Mouse (Mus musculus) megakaryocyte, embryonic 14.5 days (primary cell): ENCODE results near the gene Zfp93. TPM values are rescaled to one million over a fixed set of nuclear protein-coding genes. Genes with fewer than 3 reads are reported as not detected.
"Not testable (repeated sequence)": the region's sequence is repeated elsewhere in the genome, so short reads cannot be mapped to it uniquely, and the experiment has no call there.

ENCODE experiments used
- H3K27me3 ChIP-seq: replicated peaks from 2 replicates; pipeline ENCODE3; 2012; ENCODE audit warnings: inconsistent platforms
- H3K36me3 ChIP-seq: replicated peaks from 2 replicates; pipeline ENCODE3; 2012; ENCODE audit warnings: low read length, inconsistent platforms, mixed read lengths
- H3K4me1 ChIP-seq: 2 replicates; pipeline ENCODE4 v1.6.1; 2012; ENCODE audit warnings: inconsistent platforms
- H3K4me3 ChIP-seq: replicated peaks from 2 replicates; pipeline ENCODE3; 2012; ENCODE audit warnings: moderate library complexity, mild to moderate bottlenecking, inconsistent platforms
- H3K9me3 ChIP-seq: 2 replicates; pipeline ENCODE4 v1.6.1; 2012; ENCODE audit warnings: inconsistent platforms
- FLI1 ChIP-seq: IDR thresholded peaks from 2 replicates; pipeline ENCODE4 v1.6.1; 2012; ENCODE audit warnings: low read length, inconsistent platforms, mixed read lengths
- GATA1 ChIP-seq: IDR thresholded peaks from 3 replicates; pipeline ENCODE4 v1.6.1; 2012; ENCODE audit warnings: mixed read lengths, low read length, inconsistent platforms, borderline replicate concordance
- polyA plus RNA-seq: library from polyadenylated mRNA; stranded (reverse); fragments of >175 nt; gene quantifications from 2 replicates; pipeline ENCODE4 v1.2.3, GENCODE M21; 2012; ENCODE audit warnings: low replicate concordance; ENCODE audit not compliant: insufficient read depth

Zfp93 gene
- polyA plus RNA-seq, 1 experiment: not detected

- H3K9me3 ChIP-seq: no peaks in the 10 kb centered on the region
Observed at GRCm38 (mm10) chr7:24269667-24270287, 443 bp upstream of the Zfp93 start.

DNA sequence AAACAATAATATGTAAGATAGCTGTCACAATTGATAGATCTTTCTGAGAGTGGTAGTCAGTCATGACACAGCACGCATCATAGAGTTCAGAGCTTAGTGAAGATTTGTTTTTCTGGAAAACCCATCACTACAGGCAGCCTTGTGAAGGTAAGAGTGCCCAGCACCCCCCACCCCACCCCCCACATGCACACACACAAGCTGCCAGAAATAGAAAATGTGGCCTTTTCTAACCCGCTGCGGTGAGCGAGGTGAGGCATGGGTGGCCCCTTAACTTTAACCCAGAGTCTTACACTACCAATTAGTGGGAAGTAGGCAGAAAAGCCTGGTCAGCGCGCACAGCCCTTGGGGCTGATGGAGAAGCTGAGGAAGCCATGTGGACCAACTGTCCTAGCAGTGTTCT is 971 bp downstream of the Zfp93 start:
- Histone ChIP-seq H3K4me3 (no peak overlapping the region), H3K36me3 (peaks cover 10% of the 10 kb centered on the region), H3K27me3 (no peaks in the 10 kb centered on the region), H3K9me3 (0 out of 2 replicates have a peak, but pooled peaks cover 2% of the 10 kb centered on the region), H3K4me1 (peaks cover 13% of the 10 kb centered on the region)
- TF ChIP-seq GATA1 (no peak), FLI1 (no peak)

More at GRCm38 (mm10) chr7:24269667-24270287, 443 bp upstream of the Zfp93 start:
- Histone ChIP-seq H3K4me3 (peak overlapping the region; percentile 91), H3K27me3 (no peaks in the 10 kb centered on the region), H3K36me3 (peaks cover 5% of the 10 kb centered on the region), H3K4me1 (peaks cover 13% of the 10 kb centered on the region)
- TF ChIP-seq GATA1: no peak
- no peak for TF ChIP-seq FLI1

- Histone ChIP-seq H3K4me1 (peaks cover 9% of the 10 kb centered on the region), H3K27me3 (no peaks in the 10 kb centered on the region), H3K9me3 (0 out of 2 replicates have a peak, but pooled peaks cover 3% of the 10 kb centered on the region), H3K36me3 (peaks cover 10% of the 10 kb centered on the region), H3K4me3 (no peak overlapping the region)
- TF ChIP-seq GATA1 (no peak), FLI1 (no peak)
Observed at GRCm38 (mm10) chr7:24274456-24274855, 4.2 kb downstream of the Zfp93 start.

- not testable (repeated sequence) for H3K4me1 ChIP-seq, H3K27me3 ChIP-seq, H3K4me3 ChIP-seq, H3K36me3 ChIP-seq
- peaks cover 18% of the 10 kb centered on the region for H3K9me3 ChIP-seq
Observed at GRCm38 (mm10) chr7:24278771-24279170, 8.6 kb downstream of the Zfp93 start.

- peaks cover 2% of the 10 kb centered on the region for H3K27me3 ChIP-seq
- 0 out of 2 replicates have a peak, but pooled peaks cover 2% of the 10 kb centered on the region for H3K4me1 ChIP-seq
- TF ChIP-seq FLI1 (no peak), GATA1 (no peak)
Observed at GRCm38 (mm10) chr7:24280031-24280857, 10.0 kb downstream of the Zfp93 start.

DNA sequence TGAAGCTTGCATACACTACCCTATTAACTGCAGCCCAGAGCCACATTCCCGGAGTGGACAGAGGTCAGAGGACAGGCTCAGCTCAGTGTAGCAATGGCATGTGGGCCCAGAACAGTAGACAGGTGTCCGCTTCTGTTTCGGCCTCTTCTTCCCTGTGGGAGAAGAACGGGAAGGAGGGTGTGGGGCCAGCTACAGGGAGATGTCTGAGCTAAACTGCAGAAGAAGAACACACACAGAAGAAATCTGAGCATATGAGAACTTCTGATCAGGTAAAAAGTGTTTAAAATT is 10.6 kb downstream of the Zfp93 start:
- Histone ChIP-seq H3K4me1 (0 out of 2 replicates have a peak, but pooled peaks cover 2% of the 10 kb centered on the region), H3K4me3 (no peak overlapping the region), H3K9me3 (peaks cover 24% of the 10 kb centered on the region), H3K27me3 (peaks cover 2% of the 10 kb centered on the region), H3K36me3 (no peaks in the 10 kb centered on the region)
- TF ChIP-seq GATA1 (no peak), FLI1 (no peak)

More at GRCm38 (mm10) chr7:24280031-24280857, 10.0 kb downstream of the Zfp93 start:
- no peaks in the 10 kb centered on the region for H3K36me3 ChIP-seq
- peaks cover 24% of the 10 kb centered on the region for H3K9me3 ChIP-seq
- H3K4me3 ChIP-seq: no peak overlapping the region

DNA sequence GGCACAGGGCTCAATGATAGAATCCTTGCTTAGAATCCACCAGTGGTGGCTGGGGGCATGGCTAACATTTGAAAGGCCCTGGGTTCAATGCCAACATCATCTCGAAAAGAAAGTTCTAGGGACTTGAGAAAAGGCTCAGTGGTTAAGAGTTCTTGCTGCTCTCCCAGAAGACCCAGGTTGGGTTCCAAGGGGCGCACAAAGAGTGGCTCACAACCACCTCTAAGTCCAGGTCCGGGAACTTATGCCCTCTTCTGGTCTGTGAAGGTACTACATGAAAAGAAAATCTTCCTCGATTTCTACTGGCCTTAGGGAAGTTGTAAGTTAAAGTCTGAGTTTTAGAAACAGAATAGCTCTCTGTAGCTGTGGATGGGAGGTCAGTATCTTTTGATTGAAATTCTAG is 15.9 kb downstream of the Zfp93 start:
- Histone ChIP-seq H3K36me3 (peaks cover 17% of the 10 kb centered on the region), H3K4me1 (peaks cover 6% of the 10 kb centered on the region; the same call in 1 of the 2 replicates), H3K27me3 (no peaks in the 10 kb centered on the region), H3K4me3 (no peak overlapping the region), H3K9me3 (peaks cover 24% of the 10 kb centered on the region)
- TF ChIP-seq GATA1 (no peak), FLI1 (no peak)

GRCm38 (mm10) chr7:24286916-24287315 is 16.7 kb downstream of the Zfp93 start:
- peaks cover 32% of the 10 kb centered on the region for H3K9me3 ChIP-seq
- no peaks in the 10 kb centered on the region for H3K27me3 ChIP-seq
- H3K4me1 ChIP-seq: peaks cover 6% of the 10 kb centered on the region; the same call in 1 of the 2 replicates
- TF ChIP-seq FLI1 (no peak), GATA1 (no peak)
- H3K36me3 ChIP-seq: peaks cover 25% of the 10 kb centered on the region
- H3K4me3 ChIP-seq: no peak overlapping the region

DNA sequence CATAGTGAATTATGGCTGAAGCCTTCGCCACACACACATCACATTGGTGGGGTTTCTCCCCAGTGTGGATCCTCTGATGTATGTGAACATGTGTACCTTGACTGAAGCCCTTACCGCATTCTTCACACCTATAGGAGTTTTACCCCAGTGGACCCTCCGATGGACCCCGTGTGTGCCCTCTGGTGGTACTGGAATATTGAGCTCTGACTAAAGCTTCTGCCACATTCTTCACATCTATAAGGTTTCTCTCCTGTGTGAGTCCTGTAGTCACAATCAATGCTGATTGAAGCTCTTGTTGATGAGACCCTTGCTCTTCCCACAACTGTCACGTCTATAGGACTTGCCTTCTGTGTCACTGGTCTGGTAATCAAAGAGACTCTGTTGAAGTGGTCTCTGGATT is 17.4 kb downstream of the Zfp93 start:
- Histone ChIP-seq H3K27me3 (no peaks in the 10 kb centered on the region), H3K36me3 (peaks cover 33% of the 10 kb centered on the region), H3K4me3 (no peak overlapping the region), H3K4me1 (peaks cover 6% of the 10 kb centered on the region; the same call in 1 of the 2 replicates), H3K9me3 (peaks cover 34% of the 10 kb centered on the region)
- TF ChIP-seq FLI1 (no peak), GATA1 (no peak)

DNA sequence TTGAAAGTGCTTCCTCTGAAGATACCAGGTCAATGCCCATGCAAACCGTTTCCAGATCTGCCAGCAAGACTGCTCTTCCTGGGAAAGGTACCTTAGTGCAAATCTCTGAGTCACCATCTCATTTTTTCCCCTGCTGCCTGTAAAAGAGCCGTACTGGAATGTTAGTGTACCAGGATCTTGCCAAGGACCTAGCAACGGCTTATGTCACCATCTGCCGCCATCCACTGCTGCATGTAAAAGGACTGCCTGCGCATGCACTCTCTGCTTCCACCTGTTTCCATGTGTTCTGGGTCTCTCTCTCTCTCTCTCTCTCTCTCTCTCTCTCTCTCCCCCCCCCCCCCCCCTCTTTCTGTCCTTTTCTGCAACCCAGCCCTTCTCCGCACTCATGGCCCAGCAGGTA is 18.3 kb downstream of the Zfp93 start:
- Histone ChIP-seq H3K4me1 (peaks cover 6% of the 10 kb centered on the region; the same call in 1 of the 2 replicates), H3K9me3 (peaks cover 27% of the 10 kb centered on the region), H3K36me3 (peaks cover 40% of the 10 kb centered on the region), H3K27me3 (no peaks in the 10 kb centered on the region), H3K4me3 (no peak overlapping the region)
- no peak for TF ChIP-seq GATA1
- TF ChIP-seq FLI1: no peak
